Mouse (Mus musculus): ENCODE results near the gene Gm5148. TPM values are rescaled to one million over a fixed set of nuclear protein-coding genes. Genes with fewer than 3 reads are reported as not detected.
A peak's percentile ranks its signal among the peaks of the same experiment; 100 is the strongest.

Gm5148 gene
- total and polyA plus RNA-seq, 2 experiments from 2014 or later: 1.8 TPM; not detected in 1

DNA sequence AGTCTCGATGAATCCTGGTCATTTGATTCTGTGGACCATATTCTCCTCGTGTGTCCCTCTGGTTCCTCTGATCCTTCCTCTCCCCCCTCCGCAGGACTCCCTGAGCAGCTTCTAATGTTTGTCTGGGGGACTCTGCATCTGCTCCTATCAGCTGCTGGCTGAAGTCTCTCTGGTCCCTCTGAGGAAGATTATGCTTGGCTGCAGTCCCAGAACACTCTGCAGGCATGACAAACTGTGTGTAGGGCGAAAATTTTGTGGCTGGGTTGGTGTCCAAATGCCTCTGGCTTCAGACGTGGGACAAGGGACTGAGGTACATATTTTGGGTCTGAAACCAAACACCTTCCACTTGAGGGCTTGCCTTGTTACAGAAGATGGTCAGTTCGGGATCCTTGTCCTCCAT lies 13.1 kb upstream of the Gm5148 start:
- no peak for TF ChIP-seq EP300 (IDR thresholded peaks at IDR 0.05; ENCODE audit: low read depth)
- Histone ChIP-seq H3K27me3 (ENCODE audit: control insufficient read depth, insufficient read depth, low read length) (no peaks in the 10 kb centered on the region), H3K4me3 (ENCODE audit: low read depth, low read length) (no peak overlapping the region), H3K4me2 (ENCODE audit: low read depth, low read length) (peak overlapping the region; percentile 7; the same call in 1 of the 2 replicates), H3K36me3 (replicated peaks; ENCODE audit: control insufficient read depth, insufficient read depth, low read length) (no peaks in the 10 kb centered on the region), H3K9ac (replicated peaks; ENCODE audit: low read depth, low read length) (no peak overlapping the region), H3K4me1 (ENCODE audit: control insufficient read depth, insufficient read depth) (peaks cover 3% of the 10 kb centered on the region; the same call in 1 of the 2 replicates), H3K9me3 (replicated peaks; ENCODE audit: control insufficient read depth, low read length) (no peaks in the 10 kb centered on the region), H3K27ac (ENCODE audit: low read depth) (peak overlapping the region; percentile 72)
- peak; percentile 85 for DNase-seq (ENCODE audit: low spot score)
- 12% methylated on average over 6 of the region's 6 CpGs for WGBS
- ATAC-seq (ENCODE audit: insufficient read depth, low read depth): peak; percentile 86

GRCm38 (mm10) chr3:37735166-37735565 lies 10.9 kb upstream of the Gm5148 start:
- H3K36me3 ChIP-seq (replicated peaks; ENCODE audit: control insufficient read depth, insufficient read depth, low read length): no peaks in the 10 kb centered on the region
- no peaks in the 10 kb centered on the region for H3K9me3 ChIP-seq (replicated peaks; ENCODE audit: control insufficient read depth, low read length)
- H3K9ac ChIP-seq (replicated peaks; ENCODE audit: low read depth, low read length): no peak overlapping the region
- no peak overlapping the region for H3K4me3 ChIP-seq (ENCODE audit: low read depth, low read length)
- no peak for TF ChIP-seq EP300 (IDR thresholded peaks at IDR 0.05; ENCODE audit: low read depth)
- no peak for TF ChIP-seq CTCF (IDR thresholded peaks at IDR 0.05; ENCODE audit: low read depth)
- no peak for DNase-seq (ENCODE audit: low spot score)
- H3K27me3 ChIP-seq (ENCODE audit: control insufficient read depth, insufficient read depth, low read length): no peaks in the 10 kb centered on the region
- H3K27ac ChIP-seq (ENCODE audit: low read depth): no peak overlapping the region
- no peak overlapping the region for H3K4me2 ChIP-seq (ENCODE audit: low read depth, low read length)
- peaks cover 3% of the 10 kb centered on the region; the same call in 1 of the 2 replicates for H3K4me1 ChIP-seq (ENCODE audit: control insufficient read depth, insufficient read depth)
- WGBS: 57% methylated on average over 6 of the region's 6 CpGs
- ATAC-seq (ENCODE audit: insufficient read depth, low read depth): no peak

DNA sequence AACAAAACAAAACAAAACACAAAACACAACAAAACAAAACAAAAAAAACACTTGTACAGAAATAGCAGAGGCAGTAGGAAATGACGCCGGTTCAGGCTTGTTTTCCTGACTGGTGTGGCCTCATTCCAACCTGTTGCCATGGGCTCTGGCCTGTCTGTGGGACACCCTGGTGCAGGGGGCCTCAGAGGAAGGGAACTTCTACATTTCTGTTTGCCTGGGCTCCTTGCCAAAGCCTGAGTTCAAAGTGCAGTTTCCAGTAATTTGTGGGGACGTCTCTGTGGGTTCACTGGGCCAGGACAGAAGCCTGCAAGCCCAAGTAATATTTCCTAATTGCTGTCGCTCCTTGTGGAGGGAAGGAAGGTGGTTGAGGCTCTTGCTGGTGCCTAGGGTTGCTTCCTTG lies 4.9 kb upstream of the Gm5148 start:
- WGBS: 19% methylated on average over 4 of the region's 4 CpGs
- Histone ChIP-seq H3K9ac (replicated peaks; ENCODE audit: low read depth, low read length) (no peak overlapping the region), H3K36me3 (replicated peaks; ENCODE audit: control insufficient read depth, insufficient read depth, low read length) (no peaks in the 10 kb centered on the region), H3K4me3 (ENCODE audit: low read depth, low read length) (no peak overlapping the region), H3K27ac (ENCODE audit: low read depth) (peak overlapping the region; percentile 23; the same call in 1 of the 2 replicates), H3K4me2 (ENCODE audit: low read depth, low read length) (no peak overlapping the region), H3K27me3 (ENCODE audit: control insufficient read depth, insufficient read depth, low read length) (no peaks in the 10 kb centered on the region), H3K9me3 (replicated peaks; ENCODE audit: control insufficient read depth, low read length) (no peaks in the 10 kb centered on the region), H3K4me1 (ENCODE audit: control insufficient read depth, insufficient read depth) (peaks cover 13% of the 10 kb centered on the region)
- DNase-seq (ENCODE audit: low spot score): peak; percentile 64
- peak; percentile 67 for ATAC-seq (ENCODE audit: insufficient read depth, low read depth)
- TF ChIP-seq EP300 (IDR thresholded peaks at IDR 0.05; ENCODE audit: low read depth) (peak; percentile 49), CTCF (IDR thresholded peaks at IDR 0.05; ENCODE audit: low read depth) (no peak)

DNA sequence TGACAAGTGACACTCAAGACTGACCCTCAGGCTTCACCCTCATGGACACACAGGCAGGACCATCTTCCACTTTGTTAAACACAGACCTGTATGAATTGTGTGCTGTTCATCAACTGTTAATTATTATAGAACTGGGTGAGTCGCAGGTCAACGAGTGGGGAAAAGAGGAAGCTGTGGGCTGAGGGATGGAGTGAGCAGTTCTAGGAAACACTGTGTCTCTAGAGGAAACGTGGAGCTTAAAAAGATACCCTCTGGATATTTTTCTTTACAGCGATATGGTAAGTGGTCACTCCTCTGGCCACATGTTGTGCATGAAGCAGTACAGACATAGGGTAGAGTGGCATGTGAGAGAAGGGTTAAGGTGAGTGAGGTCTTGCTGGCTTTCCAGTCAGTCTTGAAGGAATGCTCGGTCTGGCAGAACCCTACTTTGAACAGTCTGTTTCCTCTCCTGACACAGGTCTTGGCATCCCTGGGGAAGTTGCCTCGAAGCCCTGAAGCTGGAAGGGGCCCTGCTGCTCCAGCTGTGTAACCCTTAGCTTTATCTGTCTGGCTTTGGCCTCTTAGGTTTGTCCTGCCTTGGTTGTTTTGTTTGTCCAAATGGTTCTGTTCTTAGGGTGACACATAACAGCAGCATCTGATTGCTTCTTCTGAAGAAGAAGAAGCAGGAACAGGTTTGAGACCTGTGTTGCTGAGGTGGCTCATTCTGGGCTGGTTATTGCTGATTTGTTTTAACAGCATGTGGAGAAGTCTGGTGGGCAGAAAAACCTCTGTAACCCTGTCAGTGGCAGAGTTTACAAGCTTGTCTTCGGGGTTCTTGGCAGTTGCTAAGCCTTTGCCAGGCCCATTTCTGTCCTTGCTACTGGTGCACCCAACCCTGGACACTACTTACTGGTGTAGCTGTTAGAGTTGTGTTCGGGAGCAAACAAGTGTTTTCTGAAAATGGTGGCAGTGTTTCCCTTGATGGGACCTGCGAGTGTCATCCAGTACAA lies 4.1 kb upstream of the Gm5148 start:
- no peak overlapping the region for H3K9ac ChIP-seq (replicated peaks; ENCODE audit: low read depth, low read length)
- DNase-seq (ENCODE audit: low spot score): no peak
- ATAC-seq (ENCODE audit: insufficient read depth, low read depth): no peak
- no peaks in the 10 kb centered on the region for H3K9me3 ChIP-seq (replicated peaks; ENCODE audit: control insufficient read depth, low read length)
- peak overlapping the region; percentile 7; the same call in 1 of the 2 replicates for H3K27ac ChIP-seq (ENCODE audit: low read depth)
- H3K4me2 ChIP-seq (ENCODE audit: low read depth, low read length): no peak overlapping the region
- TF ChIP-seq CTCF (IDR thresholded peaks at IDR 0.05; ENCODE audit: low read depth) (no peak), EP300 (IDR thresholded peaks at IDR 0.05; ENCODE audit: low read depth) (no peak)
- no peaks in the 10 kb centered on the region for H3K27me3 ChIP-seq (ENCODE audit: control insufficient read depth, insufficient read depth, low read length)
- H3K4me3 ChIP-seq (ENCODE audit: low read depth, low read length): no peak overlapping the region
- H3K36me3 ChIP-seq (replicated peaks; ENCODE audit: control insufficient read depth, insufficient read depth, low read length): no peaks in the 10 kb centered on the region
- peaks cover 16% of the 10 kb centered on the region for H3K4me1 ChIP-seq (ENCODE audit: control insufficient read depth, insufficient read depth)
- 53% methylated on average over 9 of the region's 9 CpGs for WGBS

GRCm38 (mm10) chr3:37727392-37727791 lies 3.1 kb upstream of the Gm5148 start:
- TF ChIP-seq EP300 (IDR thresholded peaks at IDR 0.05; ENCODE audit: low read depth) (no peak), CTCF (IDR thresholded peaks at IDR 0.05; ENCODE audit: low read depth) (no peak)
- Histone ChIP-seq H3K4me1 (ENCODE audit: control insufficient read depth, insufficient read depth) (peaks cover 16% of the 10 kb centered on the region), H3K36me3 (replicated peaks; ENCODE audit: control insufficient read depth, insufficient read depth, low read length) (no peaks in the 10 kb centered on the region), H3K4me2 (ENCODE audit: low read depth, low read length) (no peak overlapping the region), H3K27me3 (ENCODE audit: control insufficient read depth, insufficient read depth, low read length) (no peaks in the 10 kb centered on the region), H3K9ac (replicated peaks; ENCODE audit: low read depth, low read length) (no peak overlapping the region), H3K27ac (ENCODE audit: low read depth) (no peak overlapping the region), H3K9me3 (replicated peaks; ENCODE audit: control insufficient read depth, low read length) (no peaks in the 10 kb centered on the region), H3K4me3 (ENCODE audit: low read depth, low read length) (no peak overlapping the region)
- 81% methylated on average over 5 of the region's 5 CpGs for WGBS
- ATAC-seq (ENCODE audit: insufficient read depth, low read depth) (no peak), DNase-seq (ENCODE audit: low spot score) (no peak)
